Mouse (Mus musculus) left cerebral cortex, adult 8-10 months (tissue): ENCODE results near the gene Clasp1. TPM values are rescaled to one million over a fixed set of nuclear protein-coding genes. Genes with fewer than 3 reads are reported as not detected.

Experiments used
- DNase-seq, 2 experiments: peaks; one replicate each; pipeline ENCODE4 v3.0.0; 2022; ENCODE audit warnings: low spot score in 2 of 2
- total RNA-seq, 4 experiments: library from RNA; stranded (reverse); gene quantifications; 2 replicates each; pipeline ENCODE4 v1.2.4; 2022

The Clasp1 gene
- total RNA-seq, 4 experiments from 2014 or later: 104 to 124 (median 113) TPM

- DNase-seq: peak in 1 of 2 experiments; percentile 73
These were observed 109.5 kb downstream of the Clasp1 start for GRCm38 (mm10) chr1:118498311-118498710.

GRCm38 (mm10) chr1:118500606-118501005 is 111.7 kb downstream of the Clasp1 start:
- DNase-seq: no peak

GRCm38 (mm10) chr1:118501691-118502090 is 112.8 kb downstream of the Clasp1 start:
- no peak for DNase-seq

GRCm38 (mm10) chr1:118505746-118506145 is 116.9 kb downstream of the Clasp1 start:
- no peak for DNase-seq

GRCm38 (mm10) chr1:118510996-118511395 is 122.1 kb downstream of the Clasp1 start:
- DNase-seq: no peak

GRCm38 (mm10) chr1:118511738-118512530 is 123.1 kb downstream of the Clasp1 start:
- DNase-seq: no peak

GRCm38 (mm10) chr1:118516256-118516655 is 127.4 kb downstream of the Clasp1 start:
- no peak for DNase-seq

- DNase-seq: no peak
These were observed 134.3 kb downstream of the Clasp1 start for GRCm38 (mm10) chr1:118523161-118523560.

- no peak for DNase-seq
These were observed 136.5 kb downstream of the Clasp1 start for GRCm38 (mm10) chr1:118525336-118525735.

GRCm38 (mm10) chr1:118529213-118529612 is 140.4 kb downstream of the Clasp1 start:
- DNase-seq: no peak

GRCm38 (mm10) chr1:118531259-118531658 is 142.4 kb downstream of the Clasp1 start:
- no peak for DNase-seq

GRCm38 (mm10) chr1:118536021-118536420 is 147.2 kb downstream of the Clasp1 start:
- DNase-seq: peak in 1 of 2 experiments; percentile 31

- no peak for DNase-seq
These were observed 150.2 kb downstream of the Clasp1 start for GRCm38 (mm10) chr1:118539046-118539445.

- DNase-seq: no peak
These were observed 154.0 kb downstream of the Clasp1 start for GRCm38 (mm10) chr1:118542880-118543279.

GRCm38 (mm10) chr1:118548769-118549168 is 159.9 kb downstream of the Clasp1 start:
- peak in 1 of 2 experiments; percentile 26 for DNase-seq

GRCm38 (mm10) chr1:118551152-118551551 is 162.3 kb downstream of the Clasp1 start:
- no peak for DNase-seq

GRCm38 (mm10) chr1:118552071-118552470 is 163.2 kb downstream of the Clasp1 start:
- no peak for DNase-seq

GRCm38 (mm10) chr1:118553045-118553444 is 164.2 kb downstream of the Clasp1 start:
- no peak for DNase-seq

GRCm38 (mm10) chr1:118553451-118553850 is 164.6 kb downstream of the Clasp1 start:
- no peak for DNase-seq

GRCm38 (mm10) chr1:118554961-118555360 is 166.1 kb downstream of the Clasp1 start:
- DNase-seq: no peak

GRCm38 (mm10) chr1:118559716-118560115 is 170.9 kb downstream of the Clasp1 start:
- DNase-seq: no peak

- DNase-seq: no peak
These were observed 175.7 kb downstream of the Clasp1 start for GRCm38 (mm10) chr1:118564561-118564960.

- DNase-seq: no peak
These were observed 178.8 kb downstream of the Clasp1 start for GRCm38 (mm10) chr1:118567659-118568058.
